Mouse (Mus musculus) cerebral cortex, adult 2 months (tissue): ENCODE measurements around the gene Rras.

Source experiments
- WGBS: fragments of 180-500 bp; shearing (Covaris S2); methylation state at CpG from one replicate; pipeline ENCODE4 v1.1.7; 2018; 5-methylcytosine and 5-hydroxymethylcytosine counted together

Rras gene

GRCm38 (mm10) chr7:45017242-45018061, at the start of gene Rras:
Gene Rras, plus strand, starts transcription at chr7:45017961.
- under 1% methylated on average over 36 of the region's 36 CpGs for WGBS

DNA sequence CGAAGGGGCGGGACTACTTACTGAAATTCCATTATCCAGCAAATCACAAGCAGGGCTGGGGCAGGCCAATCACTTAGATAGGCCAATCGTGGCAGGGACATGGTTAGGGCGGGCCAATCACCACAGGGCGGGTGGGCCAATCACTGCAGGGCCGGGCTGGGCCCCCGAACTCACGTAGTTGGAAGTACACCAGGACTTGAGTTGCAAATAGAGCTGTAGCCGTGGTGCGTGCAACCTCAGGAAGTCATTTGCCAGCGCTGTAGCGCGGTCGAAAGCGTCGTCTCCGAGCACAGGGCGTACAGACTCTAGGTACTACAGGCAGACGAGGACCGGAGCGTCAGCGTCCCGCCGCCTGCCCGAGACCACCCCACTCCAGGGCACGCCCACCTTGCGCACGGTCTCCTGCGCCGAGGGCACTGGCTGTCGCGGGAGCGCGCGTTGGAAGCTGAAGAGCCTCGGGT, 47.5 kb upstream of the Rras start:
- 5% methylated on average over 36 of the region's 36 CpGs for WGBS

- 50% methylated on average over 7 of the region's 7 CpGs for WGBS
Observed at GRCm38 (mm10) chr7:44971142-44971541, 46.6 kb upstream of the Rras start.

DNA sequence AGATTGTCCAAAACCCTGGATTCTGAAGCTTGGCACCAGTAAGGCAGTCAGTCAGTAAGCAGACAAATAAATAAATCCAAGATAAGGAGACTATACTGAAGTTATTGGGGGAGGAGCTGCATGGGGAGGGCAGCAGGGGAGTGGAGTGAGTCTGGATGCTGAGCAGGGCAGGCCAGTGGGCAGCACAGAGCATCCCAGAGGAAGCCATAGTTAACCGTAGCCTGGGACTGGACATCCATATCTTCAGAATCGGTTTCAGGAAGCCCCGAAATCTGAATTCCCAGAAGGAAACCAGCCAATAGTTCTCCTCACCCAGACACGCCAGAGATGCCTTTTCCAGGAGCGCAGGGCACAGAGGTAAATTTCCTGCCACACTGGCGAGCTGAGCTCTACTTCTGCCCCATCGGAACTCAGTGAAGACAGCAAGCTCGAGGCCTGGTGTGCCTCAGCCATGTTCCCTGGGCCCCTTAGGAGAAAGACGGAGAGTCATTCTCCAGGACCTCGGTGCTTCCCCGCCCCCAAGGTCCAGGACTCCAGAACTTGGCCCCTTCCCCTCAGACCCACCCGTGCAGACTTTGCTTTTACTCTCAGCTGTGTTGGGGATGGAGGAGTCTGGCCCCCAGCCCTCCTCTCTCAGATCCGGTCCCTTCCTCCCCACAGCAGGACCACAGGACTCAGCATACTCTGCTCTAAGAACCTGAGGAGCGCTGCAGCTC, 44.2 kb upstream of the Rras start:
- WGBS: 11% methylated on average over 14 of the region's 14 CpGs

DNA sequence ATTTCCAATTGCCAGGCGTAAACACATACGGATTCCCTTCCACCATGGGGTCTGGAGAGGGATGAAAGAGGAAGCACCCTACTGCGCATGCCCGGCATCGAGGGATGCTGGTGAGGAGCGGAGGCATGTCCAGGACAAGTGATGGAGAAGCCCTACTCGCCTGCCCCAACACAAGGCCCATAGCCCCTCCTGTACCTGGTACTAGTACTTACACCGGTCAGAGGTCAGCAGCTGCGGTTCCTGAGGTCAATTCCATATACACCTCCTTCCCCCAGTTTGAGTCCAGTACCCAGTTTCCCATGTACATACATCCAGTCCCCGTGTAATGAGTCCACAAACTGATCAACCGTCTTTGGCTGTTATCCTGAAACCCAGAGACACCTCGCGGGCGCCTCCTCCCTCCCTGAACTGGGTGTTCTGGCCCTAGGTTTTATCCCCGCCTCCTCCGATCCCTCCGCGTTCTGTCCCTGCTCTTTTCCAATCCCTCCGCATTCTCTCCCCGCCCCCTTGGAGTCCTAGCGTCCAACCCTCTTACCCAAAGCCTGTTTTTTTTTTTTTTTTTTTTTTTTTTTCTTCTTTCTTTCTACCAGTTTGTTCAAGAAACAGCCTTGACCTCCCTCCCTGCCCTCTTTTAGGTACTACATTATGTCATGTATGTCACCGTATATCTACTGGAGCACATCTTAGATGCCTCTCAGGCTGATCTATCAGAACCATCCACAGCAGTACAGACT, 43.2 kb upstream of the Rras start, which contains the start of gene Cpt1c:
Gene Cpt1c (minus strand): TSS at position 469 of the 734 bp plus-strand sequence.
- 1% methylated on average over 22 of the region's 22 CpGs for WGBS

DNA sequence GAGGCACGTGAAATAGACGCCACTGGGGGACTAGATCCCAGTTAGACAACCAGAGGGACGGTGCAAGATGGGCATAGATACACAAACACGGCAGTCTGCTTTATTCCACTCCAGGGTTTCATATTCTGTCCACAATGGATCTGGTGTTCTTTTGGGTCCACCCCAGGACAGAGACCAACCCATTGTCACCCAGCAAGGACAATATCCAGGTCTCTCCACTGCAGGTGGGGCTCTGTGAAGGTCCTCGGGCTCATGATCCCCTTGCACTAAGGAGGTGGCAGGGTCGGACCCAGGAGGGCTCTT, 42.7 kb upstream of the Rras start:
- 15% methylated on average over 6 of the region's 6 CpGs for WGBS

DNA sequence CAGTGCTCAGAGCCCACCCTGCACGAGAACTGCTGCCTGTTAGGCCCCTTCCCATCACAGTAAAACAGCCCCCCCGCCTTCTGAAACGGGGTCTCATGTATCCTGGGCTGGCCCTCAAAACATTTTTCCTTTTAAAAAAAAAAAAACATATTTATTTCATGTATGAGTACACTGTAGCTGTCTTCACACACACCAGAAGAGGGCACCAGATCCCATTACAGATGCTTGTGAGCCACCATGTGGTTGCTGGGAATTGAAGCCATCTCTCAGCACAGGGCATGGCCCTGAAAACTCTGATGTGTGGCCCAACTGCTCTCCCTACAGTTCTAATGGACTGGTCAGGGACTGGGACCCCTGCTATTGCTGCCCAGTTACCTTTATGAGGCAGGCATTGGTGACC, 39.5 kb upstream of the Rras start:
- WGBS: 91% methylated on average over 3 of the region's 3 CpGs

- 95% methylated on average over 8 of the region's 8 CpGs for WGBS
Observed at GRCm38 (mm10) chr7:44981539-44981938, 36.2 kb upstream of the Rras start.

DNA sequence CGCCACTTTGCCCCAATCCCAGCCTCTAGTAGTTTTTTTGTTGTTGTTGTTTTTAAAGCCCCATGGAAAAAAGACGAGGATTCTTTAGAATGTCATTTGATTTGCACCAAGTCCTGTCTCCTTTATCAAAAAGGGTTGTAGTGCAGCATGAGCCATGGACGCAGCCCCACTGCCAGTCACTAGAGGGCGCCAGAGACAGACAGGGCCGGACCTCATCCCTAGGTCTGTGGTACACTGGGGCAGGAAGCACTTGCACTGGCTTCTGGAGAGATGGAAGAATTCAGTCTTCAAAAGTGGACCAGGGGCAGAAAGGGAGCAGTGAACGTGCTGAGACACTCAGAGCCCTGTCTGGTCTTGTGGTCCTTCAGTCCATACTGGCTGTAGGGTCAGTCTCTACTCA, 34.7 kb upstream of the Rras start:
- WGBS: 26% methylated on average over 6 of the region's 6 CpGs

GRCm38 (mm10) chr7:44983944-44984832, 33.6 kb upstream of the Rras start:
- WGBS: 65% methylated on average over 7 of the region's 7 CpGs

DNA sequence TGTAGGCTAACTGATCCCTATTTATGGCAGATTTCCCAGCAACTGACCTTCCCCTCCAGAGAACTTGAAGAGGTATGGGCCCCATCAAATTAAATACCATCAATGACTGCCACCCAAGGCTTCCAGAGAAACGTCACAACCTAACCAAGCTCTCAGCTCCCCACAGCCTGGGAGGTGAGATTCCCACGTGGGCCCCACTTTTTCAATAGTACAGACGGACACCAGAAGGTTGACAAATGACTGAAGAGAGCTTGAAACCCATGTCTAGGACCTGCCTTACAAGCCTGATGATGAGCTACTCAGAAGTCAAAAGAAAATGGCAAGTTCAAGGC, 33.0 kb upstream of the Rras start:
- WGBS: 31% methylated on average over 3 of the region's 3 CpGs

- WGBS: under 1% methylated on average over 44 of the region's 45 CpGs
Observed at GRCm38 (mm10) chr7:44985595-44986191, 32.1 kb upstream of the Rras start.

DNA sequence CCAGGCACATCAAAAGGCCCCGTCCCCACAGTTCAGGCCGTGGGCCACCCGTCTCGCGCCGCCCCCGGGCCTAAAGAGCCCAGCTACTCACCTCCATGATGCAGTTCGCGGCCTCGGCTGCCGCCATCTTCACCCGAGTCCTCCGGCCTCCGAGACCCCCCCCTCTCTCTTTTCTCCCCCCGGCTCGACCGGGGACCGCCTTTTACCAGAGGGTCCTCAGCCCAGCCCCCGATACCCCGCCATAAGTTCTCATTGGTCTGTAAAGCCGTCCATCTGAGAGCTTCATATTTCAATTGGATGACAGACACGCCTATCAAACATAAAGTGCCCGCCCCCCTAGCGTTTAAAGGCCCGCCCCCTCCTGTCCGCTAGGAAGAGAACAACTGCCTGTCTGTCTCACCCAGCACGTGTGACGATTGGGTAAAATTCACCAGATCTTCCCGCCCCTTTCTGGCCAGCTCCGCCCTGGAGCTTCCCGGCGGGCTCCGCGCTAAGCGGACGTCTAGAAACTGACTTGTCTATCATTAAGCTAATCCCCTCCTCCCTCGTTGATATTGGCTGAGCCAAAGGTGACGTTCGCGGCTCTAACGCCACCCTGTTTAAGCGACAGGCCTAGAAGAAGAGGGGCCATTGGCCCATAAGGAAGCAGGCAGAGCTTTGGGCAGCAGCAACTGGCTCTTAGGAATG, 31.4 kb upstream of the Rras start, which contains the start of gene Prmt1:
Gene Prmt1 (minus strand): TSS at position 377 of the 687 bp plus-strand sequence.
- 2% methylated on average over 42 of the region's 42 CpGs for WGBS

DNA sequence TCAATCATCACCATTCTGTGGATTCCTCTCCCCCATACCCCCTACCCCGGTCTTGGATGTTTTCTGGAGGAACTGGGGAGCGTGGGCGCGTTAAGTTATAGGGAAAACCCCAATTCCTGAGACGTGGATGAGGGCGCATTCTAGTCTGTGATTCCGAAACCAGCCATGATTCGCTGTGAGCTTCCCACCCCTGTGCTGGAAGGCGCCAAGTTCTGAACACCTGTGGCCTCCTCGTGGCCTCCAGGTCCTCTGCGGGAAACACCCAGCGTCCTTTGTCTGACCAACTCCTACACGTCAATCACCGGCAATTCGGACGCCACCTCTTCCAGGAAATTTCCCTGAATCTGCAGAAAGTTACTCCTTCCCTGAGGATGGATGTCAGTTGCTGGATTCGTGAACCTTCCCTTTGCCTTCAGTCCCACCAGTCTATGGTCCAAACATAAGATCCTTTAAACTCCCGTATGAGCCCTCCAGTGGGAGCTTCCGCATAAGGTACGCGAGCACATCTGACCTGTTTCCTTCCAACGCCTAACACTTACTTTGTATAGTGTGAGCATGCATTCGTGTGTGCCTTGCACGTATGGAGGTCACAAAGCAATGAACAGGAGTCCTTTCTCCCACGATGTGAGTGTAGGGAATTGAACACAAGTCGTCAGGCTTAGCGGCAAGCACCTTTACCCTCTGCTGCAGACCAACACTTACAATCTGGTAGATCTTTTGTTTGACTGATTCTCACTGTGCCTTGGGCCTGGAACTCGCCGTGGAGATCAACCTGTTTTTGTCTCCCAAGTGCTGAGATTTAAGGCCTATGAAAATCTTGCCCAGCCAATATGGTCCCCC, 30.7 kb upstream of the Rras start:
- WGBS: under 1% methylated on average over 29 of the region's 29 CpGs

DNA sequence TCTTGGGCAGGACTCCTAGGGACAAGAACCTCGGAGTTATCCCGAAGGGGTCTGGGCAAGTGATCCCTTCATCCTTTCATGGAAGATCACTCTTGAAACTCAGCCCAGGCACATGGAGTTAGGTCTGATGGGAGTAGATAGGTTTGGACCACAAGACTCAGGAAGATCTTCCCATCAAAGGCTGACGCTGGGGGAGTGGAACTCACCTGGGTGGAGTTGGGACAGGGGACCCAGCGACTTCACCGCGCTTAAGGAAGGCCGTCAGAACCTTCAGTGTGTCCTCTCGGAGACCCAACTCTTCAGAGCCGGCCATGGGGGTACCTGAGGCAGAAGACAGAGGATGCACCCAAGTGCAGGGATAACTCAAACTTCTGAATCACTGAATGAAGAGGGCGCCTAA, 21.1 kb upstream of the Rras start:
- 16% methylated on average over 10 of the region's 10 CpGs for WGBS

GRCm38 (mm10) chr7:44997231-44997939, 20.4 kb upstream of the Rras start, which contains the start of gene Irf3:
Gene Irf3, plus strand, starts transcription at chr7:44997648.
- under 1% methylated on average over 43 of the region's 43 CpGs for whole genome bisulfite sequencing

DNA sequence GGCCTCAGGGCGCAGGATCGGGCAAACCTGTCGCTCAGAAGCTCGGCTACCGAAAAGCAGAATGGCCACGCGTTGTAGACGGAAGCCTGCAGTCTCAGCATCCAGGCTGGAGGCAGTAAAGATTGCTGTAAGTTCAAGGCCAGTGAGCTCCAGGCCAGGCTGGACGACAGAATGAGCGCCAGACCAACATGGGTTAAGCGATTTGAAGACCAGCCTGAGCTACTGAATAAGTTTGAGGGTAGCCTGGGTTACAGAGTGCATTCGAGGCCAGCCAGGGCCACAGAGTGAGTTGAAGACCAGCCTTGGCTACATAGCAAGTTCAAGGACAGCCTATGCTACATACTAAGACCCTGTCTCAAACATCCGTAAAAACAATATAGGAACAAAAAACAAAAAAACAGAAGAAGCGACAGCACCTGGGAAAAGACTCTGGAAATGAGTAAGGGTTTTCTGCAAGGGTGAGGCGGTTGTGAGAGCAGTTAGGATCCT, 19.8 kb upstream of the Rras start:
- 3% methylated on average over 15 of the region's 15 CpGs for WGBS

DNA sequence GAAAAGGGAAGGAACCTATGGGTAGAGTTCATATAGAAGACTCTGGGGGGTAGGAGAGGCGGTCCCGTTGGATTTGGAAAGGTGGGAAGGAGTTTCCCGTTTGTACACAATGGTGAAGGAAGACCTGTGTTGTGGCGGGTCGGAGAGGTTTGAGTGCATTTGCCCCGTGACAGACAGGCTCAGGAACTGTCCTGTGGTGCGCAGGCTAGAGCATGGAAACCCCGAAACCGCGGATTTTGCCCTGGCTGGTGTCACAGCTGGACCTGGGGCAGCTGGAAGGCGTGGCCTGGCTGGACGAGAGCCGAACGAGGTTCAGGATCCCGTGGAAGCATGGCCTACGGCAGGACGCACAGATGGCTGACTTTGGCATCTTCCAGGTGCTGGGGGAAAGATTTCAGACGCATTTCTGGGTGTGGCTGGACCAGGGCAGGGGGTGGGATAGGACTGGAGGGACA, 19.2 kb upstream of the Rras start, which contains the start of gene Bcl2l12:
Gene Bcl2l12 (minus strand): TSS at position 212 of the 455 bp plus-strand sequence.
- WGBS: 2% methylated on average over 18 of the region's 18 CpGs
